Mouse (Mus musculus) urinary bladder, postnatal 14 days (tissue): Measurements from ENCODE around the gene Iqschfp.
A peak's percentile ranks its signal among the peaks of the same experiment; 100 is the strongest.

Source experiments
- DNase-seq: peaks from one replicate; pipeline ENCODE4 v3.0.0; 2021; ENCODE audit warnings: low spot score

Gene Iqschfp

DNA sequence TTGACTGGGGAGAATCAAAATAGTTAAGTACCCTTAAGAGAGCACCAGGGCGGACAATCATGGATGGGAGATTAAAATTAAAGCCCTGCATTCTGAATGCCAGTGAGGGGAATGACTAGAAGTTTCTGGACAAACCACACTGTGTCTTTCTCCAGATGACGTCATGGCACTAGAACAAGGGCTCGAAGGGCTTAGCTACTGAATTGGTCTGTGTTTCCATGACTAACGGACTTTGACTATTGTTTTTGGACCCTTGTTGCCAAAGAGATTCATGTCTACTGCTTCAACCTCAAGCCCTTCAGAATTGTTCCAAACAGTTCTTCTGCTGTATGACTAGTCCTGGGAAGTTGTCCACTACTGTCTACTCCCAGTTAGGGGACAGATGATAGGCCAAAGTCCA lies 639.9 kb downstream of the Iqschfp start:
- no peak for DNase-seq

DNA sequence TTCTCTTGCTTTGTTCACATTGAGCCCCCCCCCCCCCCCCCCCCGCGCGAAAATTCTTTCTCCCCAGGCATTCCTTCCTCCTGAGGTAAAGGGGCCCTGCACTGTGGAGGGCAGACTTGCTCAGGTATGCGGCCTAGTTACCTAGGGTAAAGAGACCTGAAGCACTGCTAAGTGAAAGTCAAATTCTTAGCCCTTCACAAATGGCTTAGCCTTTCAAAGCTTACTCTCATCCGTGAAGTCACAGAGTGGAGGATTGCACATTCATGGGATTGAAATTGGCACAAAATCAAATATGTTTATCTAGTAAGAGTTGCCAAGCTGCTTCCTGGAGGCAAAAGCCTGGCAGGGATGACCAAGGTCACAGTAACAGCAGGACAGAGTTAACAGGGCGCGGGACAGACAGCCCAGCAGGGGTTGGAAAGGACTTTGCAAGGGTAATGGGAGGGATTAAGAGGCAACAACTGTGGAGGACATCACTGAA lies 642.6 kb downstream of the Iqschfp start:
- no peak for DNase-seq

DNA sequence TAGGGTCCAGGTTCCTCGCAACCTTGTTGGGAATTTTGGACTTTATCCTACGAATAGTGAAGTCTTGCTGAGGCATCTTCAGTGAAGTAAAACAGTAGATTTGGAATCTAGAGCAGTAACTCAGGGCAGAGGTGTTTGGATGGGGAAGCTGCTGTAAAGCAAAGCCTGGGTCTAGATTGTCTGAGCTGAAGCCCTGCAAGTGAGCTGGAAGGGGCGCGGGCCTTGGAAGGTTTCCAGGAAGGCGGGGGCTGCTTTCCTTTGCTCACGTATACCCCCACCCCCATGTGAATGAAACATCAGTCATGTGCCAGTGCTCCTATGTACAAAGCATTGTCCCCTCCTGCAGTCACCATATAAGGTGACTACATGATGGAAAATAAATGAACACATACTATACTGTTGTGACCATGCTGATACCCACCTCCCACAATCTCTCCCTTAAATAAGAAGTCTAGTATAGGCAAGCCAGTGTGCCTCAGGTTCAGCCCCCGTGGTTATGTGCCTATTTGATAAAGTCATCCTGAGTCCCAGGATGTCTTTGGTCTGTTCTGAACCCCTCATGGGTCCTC lies 643.2 kb downstream of the Iqschfp start:
- no peak for DNase-seq

DNA sequence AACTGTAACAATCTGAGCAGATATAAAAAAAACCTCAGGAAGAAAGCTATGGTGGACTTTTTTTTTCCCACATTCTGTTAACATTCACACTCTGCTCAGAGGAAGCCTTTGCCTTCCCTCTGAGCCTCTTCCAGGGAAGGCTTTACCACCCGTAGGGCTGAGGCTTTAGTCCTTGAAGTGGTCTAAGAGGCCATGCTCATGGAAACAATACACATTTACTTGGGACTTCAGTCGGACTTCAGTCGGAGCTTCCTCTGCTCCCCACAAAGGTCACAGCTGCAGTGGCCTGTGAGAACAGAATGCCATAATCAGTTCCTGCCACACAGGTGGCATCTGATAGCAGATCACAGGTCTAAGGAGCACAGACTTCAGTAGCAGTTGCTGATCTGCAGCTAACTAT lies 644.0 kb downstream of the Iqschfp start:
- DNase-seq = no peak

DNA sequence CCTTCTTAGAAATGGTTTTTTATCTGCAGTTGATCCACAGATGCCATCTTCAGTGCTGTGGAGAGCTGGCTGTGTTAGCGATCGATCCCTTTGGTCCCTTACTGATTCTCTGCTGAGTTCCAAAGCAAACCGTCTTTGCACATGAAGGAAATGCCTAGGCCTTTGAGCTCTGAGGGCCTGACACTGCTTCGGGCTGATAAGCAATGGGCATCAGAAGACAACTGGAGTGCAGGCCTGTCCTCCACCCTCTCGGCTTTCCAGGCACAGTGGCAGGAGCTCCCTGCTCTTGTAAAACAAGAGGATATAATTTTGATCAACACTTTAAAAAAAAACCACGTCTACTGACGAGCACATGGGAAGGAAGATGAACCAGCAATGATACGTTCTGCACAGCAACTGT lies 649.7 kb downstream of the Iqschfp start:
- no peak for DNase-seq

DNA sequence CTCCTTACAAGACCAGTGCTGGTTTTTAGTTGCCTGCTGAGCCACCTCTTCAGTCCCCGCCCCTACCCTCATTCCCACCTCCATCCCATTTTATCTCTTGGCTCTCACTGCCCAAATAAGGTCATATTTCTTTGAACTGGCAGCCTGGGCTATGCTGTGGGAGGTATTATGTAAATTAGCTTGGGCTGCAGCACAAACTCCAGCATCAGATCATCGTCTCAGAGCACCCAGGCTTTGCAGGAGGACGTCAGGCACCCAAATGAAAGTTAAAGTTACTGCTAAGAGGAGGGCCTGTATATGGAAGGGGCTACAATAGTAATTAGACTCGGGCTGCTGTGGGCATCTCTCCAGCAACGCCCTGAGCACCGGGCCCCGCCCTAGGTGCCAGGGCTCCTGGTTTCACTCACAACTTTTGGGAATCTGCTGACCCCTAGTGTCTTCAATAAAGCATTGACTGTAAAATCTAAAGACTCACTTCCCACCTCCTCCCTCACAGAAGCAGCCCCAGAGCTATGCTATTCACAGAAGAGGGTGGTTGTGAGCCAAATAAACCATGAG lies 651.0 kb downstream of the Iqschfp start:
- DNase-seq = peak; percentile 38

DNA sequence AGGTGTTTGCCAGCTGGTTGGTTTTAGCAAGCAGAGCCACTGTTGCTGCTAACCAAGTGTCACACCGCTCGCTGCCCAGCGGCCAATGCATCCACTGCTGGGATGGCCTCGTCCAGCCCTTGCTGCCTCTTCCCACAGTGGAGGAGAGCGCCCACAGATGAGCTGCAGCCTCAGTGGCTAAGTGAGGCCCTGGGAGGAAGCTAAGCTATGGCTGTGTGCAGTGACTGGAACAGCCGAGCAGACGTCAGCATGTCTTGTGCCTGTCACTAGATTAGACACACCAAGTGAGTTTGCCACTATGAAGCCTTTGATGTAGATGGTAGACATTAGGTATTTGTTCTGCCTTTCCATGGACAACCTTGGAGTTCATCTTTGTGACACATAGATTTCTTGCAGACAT lies 652.8 kb downstream of the Iqschfp start:
- no peak for DNase-seq

DNA sequence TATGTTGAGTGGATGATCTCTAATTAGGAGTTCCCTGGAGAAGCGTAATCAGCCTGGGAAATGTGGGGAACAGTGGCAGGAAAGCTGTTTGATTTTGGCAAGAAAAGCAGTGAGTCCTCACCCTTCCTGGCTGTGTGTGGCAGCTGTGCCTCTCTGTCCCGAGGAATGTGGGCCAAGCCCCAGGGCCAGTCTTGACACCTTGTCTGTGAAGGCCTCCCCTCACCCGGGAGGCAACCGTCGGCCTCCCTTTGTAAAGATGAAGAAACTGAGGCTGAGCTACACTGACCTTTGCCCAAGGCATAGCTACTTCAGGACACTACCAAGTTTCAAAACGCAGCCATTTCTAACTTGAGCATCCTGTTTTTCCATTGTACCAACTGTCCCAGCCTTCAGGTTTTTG lies 653.9 kb downstream of the Iqschfp start:
- no peak for DNase-seq

DNA sequence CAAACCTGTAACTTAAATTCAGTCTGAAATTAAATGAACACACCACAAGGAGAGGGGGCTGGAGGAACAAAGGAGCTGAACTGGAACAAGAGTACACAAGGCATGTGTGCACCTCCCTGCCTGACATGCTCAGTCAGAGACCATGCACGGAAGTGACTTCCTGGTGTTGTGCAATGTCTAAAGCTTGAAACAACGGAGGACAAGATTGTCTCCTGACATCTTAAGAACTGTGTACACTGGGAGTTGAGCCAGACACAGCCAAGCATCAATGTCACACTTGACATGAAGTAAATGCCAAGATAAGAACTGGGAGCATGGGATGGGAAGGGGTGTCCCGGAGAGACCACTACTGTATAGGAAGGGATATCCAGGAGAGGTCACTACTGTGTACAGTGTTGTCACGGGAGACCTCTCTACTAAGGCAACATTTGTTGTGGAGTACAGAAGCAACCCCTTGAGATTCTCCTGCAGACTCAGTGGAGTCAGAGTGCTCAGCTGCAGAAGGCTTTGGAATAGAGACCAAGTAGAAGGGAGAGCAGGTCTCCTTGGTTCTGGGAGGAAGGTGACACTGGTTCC lies 663.1 kb downstream of the Iqschfp start:
- no peak for DNase-seq

DNA sequence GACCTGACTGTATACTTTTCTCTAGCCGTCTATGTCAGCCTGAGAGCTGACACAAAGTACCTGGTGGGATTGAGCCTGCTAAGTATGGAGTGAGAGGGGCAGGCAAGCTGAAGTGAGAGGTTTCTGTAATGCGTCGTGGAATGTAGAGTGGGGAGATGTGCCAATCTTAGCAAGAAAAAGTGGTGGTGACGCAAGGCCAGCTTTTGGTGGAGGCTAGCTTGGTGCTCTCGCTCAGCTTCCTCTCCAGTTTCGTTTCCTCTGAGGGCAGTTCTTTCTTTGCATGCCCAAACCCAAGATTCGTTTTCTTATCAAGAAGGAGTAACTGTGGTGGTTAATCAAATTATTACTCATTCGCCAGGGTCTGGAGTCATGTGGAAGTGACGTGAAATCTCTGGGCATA lies 664.9 kb downstream of the Iqschfp start:
- no peak for DNase-seq

DNA sequence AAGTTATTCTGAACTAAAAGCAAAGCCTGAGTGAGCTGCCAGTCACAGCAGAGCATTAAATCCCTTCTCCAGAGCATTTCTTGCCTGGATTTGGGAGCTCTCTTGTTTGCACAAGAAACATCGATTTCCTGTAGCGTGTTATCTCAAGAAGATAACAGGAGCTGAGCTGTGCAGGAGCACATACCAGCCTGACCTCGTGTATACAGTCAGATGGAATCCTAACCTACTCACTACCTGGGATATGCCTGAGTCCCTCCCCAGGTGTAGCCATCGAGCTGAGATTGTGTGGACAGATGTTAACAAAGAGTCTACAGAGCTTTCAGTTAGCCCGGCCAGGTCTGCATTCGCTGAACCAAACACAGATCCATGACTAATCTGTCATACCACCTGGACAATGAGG lies 666.7 kb downstream of the Iqschfp start:
- DNase-seq = no peak

DNA sequence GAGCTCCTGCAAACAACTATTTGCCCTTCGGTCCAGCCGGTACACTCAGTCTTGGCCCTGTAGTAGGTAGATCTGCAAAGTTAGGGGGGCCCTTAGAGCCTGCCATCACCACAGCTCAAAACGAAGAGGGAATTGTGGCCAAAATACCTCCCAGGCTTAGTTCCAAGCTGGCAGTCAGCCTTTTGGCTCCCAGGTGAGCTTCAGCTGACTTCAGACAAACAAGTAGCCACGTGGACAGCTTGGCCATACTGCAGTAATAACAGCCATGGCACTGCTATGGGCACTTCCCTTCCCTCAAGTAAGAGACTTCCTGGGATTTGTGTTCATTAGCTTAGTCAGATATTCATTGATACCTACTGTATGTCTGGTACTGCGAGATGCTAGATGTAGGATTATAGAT lies 668.0 kb downstream of the Iqschfp start:
- no peak for DNase-seq

DNA sequence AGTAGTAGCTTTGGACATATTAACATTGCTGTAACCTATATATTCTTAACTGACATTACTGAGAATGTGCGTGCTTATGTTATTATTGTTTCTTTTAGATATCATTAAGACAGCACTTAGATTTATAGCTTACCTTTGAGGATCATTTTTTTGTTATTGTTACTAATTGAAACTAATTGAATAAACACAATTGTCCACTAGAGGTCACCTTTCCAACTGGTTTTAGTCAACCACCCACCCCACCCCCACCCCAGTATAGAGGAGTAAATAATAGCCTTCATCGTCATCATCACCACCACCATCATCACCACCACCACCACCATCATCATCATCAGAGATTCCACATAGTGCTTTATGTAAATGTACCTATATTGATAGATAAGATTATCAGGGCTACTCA lies 670.8 kb downstream of the Iqschfp start:
- no peak for DNase-seq

DNA sequence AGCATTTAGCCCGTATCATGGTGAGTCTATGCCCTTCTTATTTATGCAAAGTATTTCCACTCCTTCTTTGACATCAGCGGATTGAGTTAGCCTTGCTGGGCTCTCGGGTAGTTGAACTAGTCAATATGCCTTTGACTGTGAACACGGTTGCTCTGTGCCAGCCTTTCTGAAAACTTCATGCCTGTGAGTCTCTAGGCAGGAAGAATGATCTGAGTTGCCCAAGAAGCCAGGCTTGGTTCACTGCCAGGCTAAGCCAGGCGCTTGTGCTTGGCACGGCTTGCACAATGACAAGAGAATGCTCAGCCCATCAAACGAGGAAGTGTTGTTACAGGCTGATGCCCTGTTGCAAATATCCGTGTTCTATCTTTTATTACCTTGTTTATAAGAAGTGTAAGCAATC lies 671.9 kb downstream of the Iqschfp start:
- DNase-seq = peak; percentile 54

DNA sequence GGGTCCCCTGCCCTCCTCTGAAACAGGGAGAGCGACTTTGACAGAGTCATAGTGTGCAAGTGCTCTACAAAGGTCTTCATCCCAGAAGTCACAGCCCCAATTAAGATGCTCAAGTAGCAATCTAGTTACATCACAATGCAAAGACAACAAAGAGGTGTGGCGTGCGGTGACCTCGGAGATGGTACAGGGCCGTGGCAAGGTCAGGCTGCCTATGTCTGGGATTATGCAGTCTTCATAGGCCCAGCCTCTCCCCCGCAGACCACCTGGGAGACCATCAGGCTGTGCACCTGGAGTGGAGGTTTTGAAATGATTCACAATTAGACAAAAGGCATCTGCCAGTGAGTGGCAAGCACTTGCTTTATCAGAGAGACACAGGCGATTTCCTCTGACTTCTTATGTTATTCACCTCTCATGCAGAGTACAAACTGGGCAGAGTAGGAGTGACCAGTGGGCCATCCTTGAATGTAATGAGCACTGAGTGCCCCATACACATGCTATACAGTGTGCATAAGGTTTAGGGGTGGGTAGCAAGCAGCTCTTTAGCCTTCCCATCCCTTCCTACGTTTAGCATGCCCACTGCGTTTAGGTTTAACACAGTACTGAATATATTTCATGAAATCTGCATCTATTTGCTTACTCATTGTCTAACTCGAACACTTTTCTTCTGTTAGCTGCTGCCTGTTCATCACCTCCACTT lies 673.1 kb downstream of the Iqschfp start:
- DNase-seq = no peak

DNA sequence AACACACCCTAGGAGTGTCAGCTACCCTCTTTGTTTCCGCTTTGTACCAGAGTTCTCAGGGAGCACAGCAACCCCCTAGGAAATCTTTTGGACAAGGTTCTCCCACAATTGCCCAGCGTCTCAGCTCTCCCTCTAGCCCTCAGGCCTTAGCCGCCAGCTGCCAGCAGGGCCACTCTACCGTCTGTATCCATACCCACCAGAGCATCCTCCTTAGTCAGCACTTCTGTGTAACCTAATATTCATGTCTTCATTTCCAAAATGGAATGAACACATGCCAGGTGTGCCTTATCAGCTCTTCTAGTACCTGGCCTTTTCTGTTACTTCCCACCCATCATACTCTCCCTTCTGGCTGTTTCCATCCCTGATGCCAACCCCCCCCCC lies 673.6 kb downstream of the Iqschfp start:
- DNase-seq = no peak

DNA sequence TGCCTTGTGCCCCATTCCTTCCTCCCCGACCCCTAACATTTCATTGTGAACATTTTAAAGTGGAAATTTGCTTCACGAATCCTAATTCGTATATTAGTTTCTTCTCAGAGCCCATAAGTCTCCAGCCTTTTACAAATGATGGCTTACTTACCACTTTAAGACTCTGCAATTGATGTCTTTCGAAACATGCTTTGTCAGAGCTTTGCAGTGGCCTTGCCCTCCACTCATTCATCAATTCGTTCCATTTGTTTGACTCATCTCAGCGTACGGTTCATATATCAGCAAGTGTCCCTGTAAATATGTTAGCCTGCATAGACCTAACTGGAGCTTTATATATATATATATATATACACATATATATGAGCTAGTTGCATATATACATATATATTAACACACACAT lies 675.5 kb downstream of the Iqschfp start:
- DNase-seq = no peak

DNA sequence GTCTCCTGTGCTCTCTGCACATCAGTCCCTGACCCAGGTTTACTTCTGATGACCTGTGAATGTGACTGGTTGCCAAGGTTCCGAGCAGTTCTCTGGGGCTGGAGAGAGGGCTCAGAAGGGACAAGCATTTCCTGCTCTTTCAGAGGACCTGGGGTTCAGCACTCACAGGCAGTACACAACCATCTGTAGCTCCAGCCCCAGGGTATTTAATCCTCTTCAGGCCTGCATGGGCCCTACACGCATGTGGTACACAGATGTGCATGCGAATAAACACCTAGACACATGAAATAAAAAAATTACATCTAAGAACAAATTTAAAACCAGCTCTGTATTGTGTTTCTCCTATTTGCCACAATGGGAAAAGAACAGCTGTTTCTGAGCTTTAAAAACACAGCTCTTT lies 676.1 kb downstream of the Iqschfp start:
- no peak for DNase-seq

DNA sequence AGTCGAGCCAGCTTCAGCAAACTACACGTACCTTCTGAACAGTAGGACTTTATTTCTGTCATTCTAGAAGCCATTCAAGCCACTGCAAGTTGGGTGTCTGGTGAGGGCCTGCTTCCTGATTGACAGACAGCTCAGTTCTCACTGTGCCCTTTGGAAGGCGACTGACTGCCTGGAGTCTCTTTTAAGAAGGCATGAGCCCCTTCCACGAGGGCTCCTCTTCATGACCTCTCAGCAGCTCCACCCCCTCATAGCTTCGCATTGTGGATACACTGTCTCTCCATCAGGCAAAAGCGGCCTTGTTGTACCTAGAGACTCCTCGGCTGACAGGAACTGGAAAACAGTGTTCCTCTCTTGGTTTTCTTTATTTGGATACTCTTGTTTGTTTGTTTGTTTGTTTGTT lies 676.7 kb downstream of the Iqschfp start:
- DNase-seq = no peak

DNA sequence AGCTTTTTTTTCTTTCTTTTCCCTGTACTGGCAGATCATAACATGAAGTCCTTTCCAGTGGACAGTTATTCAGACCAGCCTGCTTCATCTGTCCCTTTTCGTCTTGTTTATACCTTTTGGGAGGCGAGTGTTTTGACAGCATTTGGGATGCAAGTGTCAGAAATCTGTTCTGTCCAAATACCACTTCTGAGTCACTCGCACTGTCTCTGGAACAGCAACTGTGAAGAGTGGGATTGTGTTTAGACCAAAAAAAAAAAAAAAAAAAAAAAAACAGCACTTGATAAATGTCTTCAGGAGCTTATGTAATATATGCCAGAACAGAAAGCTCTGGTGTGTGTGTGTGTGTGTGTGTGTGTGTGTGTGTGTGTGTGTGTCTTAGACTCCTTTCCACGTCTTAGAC lies 678.3 kb downstream of the Iqschfp start:
- no peak for DNase-seq

DNA sequence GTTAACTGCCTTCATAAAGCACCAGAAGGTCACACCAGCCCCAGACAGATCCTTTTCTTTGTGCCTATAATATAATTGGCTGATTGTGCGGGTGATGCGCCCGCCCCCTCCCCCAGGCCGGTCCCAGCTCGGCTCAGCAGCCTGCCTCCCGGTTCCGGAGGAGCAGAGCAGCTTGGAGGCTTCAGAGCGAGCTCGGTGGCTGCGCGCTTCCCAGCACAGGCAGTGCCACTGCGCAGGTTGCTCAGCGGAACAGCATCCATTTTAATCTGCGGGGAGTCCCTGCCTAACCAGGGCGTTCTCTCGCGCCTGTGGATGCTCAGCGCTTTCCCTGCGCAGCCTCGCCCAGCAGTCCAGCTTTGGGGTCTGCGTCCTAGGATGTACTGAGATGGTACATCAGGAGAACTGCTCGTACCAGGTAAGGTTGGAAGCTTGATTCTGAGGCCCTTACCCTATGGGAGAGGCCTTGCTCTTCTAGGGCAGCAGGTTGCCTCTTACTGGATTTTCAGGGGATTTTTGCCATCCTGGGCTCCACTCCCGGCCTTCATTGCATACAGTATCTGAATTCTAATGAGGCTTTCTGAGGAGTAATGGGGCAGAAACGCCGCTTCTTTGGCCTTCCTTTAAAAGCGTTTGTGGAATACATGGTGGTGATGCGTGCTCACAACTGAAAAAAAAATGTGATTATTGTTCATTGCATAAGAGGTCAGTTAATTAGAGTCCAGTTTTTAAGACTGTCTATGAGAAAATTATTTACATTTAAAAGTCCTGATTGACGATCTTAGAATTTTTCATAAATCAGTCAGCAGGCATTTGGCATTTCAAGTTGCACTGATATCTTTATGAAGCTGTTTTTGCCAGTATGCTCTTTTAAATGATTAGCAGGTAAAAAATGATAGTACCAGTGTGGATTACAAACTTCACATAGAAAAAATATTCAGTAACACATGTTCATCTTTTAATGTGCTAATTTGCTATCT lies 680.5 kb downstream of the Iqschfp start:
- DNase-seq = no peak

DNA sequence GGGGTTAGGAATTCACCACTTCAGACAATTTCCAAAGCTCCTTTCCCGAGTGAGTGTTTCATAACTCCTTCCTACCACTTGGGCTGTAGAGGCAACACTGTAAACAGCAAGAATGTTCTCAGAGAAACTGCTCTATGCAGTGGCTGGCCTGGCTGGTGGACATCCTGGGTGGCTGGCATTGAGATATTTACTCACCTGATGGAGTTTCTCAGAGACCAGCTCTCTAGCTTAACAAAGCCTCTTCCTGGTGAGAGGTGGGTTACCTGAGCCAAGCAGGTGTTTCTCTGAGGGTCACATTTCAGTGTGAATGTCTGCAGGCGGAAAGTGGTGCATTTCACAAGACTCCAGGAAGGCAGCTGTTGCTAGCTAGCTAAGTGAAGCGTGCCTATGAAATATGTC lies 681.2 kb downstream of the Iqschfp start:
- no peak for DNase-seq
